Mouse (Mus musculus): ENCODE measurements around the gene Otx1. TPM values are rescaled to one million over a fixed set of nuclear protein-coding genes. Genes with fewer than 3 reads are reported as not detected.

Gene Otx1
- polyA plus RNA-seq, 1 experiment = 0.09 TPM

DNA sequence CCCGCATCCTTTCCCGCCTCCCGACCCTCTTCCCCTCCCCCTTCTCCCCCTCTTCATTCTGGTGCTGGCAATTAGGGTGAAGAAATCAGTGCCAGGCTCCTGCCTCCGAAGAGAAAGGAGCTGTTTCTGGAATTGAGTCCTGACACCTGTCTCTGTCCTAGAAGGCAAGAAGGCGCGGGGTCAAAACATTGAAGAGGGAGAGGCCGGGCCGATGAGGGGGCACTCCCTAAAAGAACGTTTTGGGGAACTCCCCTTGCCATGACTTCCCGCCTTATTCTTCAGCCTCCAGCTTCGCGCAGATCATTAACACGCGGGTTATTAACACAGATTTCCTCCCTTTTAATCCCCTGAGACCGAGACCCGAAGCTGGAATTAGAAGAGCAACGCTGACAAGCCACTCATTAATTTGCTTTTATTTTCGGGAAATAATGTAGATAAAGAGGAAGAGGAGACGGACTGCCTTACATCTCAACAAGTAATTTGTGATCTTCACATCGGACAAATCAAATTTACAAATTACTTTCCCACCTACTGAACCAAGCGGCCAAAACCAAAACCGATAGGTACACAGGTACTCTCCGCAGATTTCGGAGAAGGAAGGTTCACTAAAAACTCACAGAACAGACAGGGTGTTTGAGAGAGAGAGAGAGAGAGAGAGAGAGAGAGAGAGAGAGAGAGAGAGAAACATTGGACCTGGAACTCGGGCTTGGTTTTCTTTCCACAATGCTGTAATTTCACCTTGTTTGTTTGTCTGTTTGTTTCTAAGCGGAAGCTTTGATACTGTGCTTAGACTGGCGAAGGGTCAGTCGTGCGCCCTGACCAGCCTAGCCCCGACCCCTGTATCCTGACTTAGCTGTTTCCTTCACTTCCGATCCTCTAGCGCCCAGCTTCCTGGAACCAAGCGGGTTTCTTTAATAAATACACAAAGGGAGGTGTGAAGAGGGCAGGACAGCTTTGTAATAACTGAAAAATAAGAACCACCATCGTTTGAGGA, 8.0 kb downstream of the Otx1 start:
- TF ChIP-seq GATA1 (IDR thresholded peaks at IDR 0.05; ENCODE audit: low read length) = no peak

DNA sequence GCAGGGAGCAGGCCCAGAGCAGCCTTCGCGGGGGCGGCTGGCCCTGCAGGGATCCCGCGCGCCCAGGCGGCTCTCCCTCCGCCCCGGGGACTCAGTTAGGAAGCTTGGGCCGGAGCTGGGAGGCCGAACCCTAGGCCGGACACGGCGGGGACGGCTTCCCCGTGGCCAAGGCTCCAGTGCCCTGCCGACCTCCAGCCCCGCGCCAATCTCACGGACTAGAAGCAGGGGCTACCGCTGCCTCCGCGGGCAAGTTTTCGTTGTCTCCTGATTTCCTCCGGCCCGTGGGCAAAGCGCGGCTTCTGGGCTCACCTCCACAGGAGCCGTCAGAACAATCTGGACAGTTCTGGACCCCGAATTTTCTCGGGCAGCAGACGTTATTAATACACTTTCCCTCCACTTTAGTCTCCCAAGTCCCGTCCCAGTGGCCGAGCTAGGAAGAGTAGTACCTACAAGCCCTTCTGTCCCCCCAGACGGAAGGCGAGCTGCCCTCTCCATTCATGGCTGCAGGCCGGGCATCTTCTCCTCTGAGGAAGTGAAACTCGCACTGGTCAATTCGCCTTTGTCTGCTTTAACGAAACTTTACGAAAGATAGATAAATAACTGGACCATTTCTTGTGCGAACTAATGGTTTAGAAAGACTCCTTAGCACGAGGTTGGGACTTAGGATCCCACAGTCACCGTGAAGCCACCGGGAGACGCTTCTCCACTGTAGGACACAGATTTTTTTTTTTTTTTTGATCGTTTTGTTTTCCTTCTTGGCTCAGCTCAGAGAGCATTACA, 8.9 kb downstream of the Otx1 start:
- TF ChIP-seq GATA1 (IDR thresholded peaks at IDR 0.05; ENCODE audit: low read length) = no peak

DNA sequence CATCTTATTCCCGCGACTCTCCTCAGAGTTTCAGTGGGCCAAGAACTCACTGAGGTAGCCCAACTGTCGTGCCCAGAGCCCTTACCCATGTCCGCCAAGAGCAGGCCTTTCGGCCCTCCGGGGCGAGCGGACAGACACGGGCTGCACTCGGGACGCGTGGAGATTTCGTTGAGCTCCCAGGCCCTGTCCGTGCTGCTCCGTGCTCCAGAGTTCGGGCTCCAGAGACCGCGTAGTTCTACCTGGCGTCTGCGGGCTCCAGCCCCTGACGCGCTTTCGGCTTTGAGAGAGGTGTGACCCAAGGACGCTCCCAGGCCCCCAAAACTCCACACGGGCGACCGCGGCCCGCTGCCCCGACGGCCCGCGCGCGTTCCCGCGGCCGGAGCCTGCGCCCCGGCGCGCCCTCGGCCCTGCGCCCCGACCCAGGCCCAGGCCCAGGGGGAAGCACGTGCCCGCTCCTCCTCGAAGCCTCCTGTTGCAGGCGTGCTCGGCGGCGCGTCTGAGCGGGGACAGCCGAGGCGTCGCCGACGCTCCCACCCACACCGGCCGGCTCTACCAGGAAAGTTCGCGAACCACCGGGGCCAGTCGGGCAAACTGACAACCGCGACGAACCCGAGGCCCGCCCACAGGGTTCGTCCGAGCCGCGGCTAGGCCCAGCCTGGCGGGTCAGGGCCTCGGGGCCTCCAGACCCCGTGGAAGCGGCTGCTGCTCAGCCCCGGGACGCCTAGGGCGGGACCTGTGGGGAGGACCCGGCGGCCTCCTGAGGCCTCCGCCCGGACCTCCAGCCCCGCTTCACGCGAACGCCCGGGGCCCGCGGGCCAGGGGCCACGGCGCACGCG, 9.7 kb downstream of the Otx1 start:
- TF ChIP-seq GATA1 (IDR thresholded peaks at IDR 0.05; ENCODE audit: low read length) = no peak

DNA sequence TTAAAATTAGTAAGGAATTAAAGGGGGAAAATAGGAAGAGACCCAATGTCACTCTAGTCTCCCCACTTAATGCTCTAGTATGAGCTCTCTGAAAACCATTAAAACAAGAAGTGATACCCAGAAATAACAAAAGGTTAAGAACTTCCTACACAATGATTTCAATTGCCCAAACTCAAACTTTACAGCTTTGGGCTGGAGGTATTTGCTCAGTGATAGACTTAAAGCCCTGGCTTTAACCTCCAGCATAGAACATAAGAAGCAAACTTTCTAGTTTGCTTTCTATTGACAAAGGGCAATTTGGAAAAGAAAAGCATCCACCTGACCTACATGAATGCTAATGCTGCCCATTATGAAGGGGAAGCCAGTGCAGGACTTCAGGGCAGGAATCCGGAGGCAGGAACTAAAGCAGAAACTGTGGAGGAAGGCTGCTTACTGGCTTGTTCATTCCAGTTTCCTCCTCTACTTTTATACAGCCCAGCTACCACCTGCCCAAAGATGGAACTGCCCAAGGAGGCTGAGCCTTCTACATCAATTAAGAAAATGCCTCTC, 14.2 kb downstream of the Otx1 start:
- no peak for TF ChIP-seq GATA1 (IDR thresholded peaks at IDR 0.05; ENCODE audit: low read length)

DNA sequence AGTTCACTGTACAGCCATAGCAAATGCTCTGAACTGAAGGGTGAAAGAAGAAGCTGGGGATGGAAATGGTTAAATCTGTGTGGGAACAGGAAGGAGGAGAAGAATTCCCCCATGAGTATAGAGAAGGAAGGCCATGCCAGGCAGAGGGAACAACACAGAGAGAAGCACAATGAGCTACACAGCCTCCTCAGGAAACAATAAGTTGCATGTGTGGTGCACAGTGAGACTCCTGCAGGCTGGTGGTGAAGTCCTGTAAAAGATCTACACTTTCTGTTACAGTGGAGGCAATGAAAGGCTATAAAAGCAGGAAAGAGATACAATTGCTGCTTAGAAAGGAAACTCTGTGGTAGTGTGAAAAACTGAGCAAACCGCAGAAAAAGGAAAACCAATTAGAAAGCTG, 17.6 kb downstream of the Otx1 start:
- TF ChIP-seq GATA1 (IDR thresholded peaks at IDR 0.05; ENCODE audit: low read length) = no peak

DNA sequence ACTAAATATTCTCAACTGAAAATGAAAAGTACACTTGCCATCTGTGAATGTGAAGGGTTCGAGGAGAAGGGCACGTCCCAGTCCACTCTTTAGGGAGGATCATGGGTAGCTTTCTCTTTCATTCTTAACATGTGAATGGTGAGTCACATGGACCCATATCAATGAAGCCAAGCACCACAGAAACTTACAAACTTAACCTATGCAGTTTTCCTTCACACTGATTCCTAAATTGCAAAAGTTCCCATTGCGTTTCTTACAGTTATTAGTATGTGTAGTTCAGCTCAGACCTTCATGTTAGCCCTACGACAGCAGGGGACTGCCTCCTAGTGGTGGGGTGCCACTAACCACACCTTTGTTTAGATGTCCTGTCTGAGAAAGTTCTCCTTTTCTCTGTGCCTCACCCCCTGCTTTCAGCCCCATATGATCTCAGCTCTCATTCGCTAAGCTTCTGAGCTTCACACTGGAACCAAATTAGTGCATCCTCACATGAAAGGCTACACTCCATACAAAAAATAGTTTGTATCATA, 28.6 kb downstream of the Otx1 start:
- TF ChIP-seq GATA1 (IDR thresholded peaks at IDR 0.05; ENCODE audit: low read length) = no peak

DNA sequence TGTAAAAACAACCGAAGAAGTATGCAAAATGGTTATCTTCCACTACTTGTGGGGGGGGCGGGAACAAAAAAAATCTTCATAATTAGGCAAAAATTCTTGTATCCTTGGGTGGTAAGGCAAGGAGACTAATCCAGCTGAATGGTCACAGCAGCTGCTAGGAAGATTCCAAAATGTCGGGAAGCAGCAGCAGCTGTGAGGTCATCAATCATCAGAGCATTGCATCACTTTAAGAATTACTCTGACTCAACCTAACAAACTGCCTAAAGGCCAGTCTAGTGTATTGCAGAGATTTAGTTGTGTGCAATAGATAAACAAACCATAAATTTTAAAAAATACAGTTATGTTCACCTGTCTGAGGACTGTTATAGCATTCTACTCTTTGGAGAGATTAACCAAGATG, 29.1 kb downstream of the Otx1 start:
- TF ChIP-seq GATA1 (IDR thresholded peaks at IDR 0.05; ENCODE audit: low read length) = no peak

DNA sequence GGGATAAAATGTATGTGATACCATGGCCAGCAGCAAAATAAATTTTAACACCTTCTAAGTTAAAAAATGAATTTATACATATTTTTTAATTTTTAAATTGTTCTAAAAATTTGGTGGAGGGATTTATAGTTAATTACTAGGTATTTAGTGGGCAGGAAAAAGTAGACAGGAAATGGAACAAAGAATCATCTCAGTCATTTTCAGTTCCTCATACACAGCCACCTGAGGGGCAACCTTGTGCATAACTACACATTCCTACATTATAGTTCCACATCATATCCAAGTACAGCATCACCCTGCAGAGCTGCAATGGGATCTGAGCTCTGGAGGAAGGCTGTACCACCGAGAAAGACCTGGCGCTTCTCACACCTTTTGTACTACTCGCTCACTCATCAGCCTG, 33.8 kb downstream of the Otx1 start:
- no peak for TF ChIP-seq GATA1 (IDR thresholded peaks at IDR 0.05; ENCODE audit: low read length)

DNA sequence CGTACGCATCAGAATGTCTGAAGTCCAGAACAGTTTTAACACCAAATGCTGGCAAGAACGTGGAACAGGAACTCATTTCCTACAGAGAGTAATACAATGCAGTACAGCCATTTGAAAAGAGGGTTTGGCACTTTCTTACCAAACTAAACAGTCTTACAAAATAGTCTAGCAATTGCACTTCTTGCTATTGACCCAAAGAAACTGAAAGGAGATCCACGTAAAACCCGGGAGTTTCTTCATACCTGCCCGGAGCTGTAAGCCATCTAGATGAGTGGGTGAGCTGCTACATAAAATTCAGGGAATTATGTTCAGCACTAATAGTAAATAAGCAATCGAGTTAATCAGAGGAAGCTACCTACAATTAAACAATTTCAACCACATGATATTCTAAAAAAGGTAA, 47.5 kb downstream of the Otx1 start:
- no peak for TF ChIP-seq GATA1 (IDR thresholded peaks at IDR 0.05; ENCODE audit: low read length)

DNA sequence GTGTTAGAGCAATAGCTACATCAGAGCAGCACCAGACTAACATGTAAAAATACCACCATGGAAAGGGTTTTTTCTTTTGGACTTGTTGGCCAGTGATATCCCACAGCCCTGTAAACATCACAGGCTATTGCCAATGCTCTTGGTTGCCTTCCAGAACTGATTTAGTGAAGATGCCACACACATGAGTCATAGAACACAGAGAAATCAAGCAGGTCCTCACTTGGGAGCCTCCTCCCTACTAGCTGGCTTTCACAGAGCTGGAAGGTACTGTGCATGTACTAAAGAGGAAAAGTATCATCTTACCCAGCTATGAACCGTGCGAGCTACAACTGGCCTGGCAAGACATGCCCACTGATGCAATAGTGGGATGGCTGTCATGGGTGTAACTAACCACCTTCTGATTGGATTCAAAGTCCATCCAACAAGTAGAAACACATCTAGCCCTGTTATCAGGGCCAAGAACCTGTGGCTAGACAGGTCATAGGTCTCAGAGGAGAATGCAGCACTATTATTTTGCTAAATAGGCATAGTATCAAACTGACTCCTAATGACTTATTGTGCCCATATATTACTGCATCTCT, 51.0 kb downstream of the Otx1 start:
- TF ChIP-seq GATA1 (IDR thresholded peaks at IDR 0.05; ENCODE audit: low read length) = no peak

DNA sequence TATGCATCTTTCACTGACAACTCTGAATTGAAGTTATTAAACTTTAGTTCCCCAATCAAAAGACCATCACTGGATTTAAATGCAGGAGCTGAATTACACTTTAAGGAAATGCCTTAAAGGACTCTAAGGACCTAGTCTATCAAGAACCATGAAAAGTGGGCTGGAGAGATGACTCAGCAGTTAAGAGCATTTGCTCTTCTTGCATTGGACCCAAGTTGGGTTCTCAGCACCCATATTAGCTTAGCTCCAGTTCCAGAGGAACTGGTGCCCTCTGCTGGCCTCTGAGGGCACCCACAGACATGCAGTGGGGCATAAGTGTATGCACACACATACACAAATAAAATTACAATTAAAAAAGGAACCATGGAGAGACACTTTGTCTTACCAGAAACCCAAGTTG, 52.6 kb downstream of the Otx1 start:
- TF ChIP-seq GATA1 (IDR thresholded peaks at IDR 0.05; ENCODE audit: low read length) = no peak
